Mouse (Mus musculus): ENCODE measurements around the gene Gdpd5.

The Gdpd5 gene

GRCm38 (mm10) chr7:99381214-99382087, at the start of gene Gdpd5:
Gene Gdpd5 (plus strand): TSS chr7:99381414.
- peak; percentile 100 for DNase-seq

GRCm38 (mm10) chr7:99332774-99333480, 48.3 kb upstream of the Gdpd5 start:
- DNase-seq = peak; percentile 73 to 86

GRCm38 (mm10) chr7:99340736-99341135, 40.5 kb upstream of the Gdpd5 start:
- no peak for DNase-seq

- DNase-seq = no peak
These were observed 37.6 kb upstream of the Gdpd5 start for GRCm38 (mm10) chr7:99343577-99343976.

GRCm38 (mm10) chr7:99347268-99347667, 33.9 kb upstream of the Gdpd5 start:
- no peak for DNase-seq

- DNase-seq = no peak
These were observed 32.3 kb upstream of the Gdpd5 start for GRCm38 (mm10) chr7:99348883-99349282.

GRCm38 (mm10) chr7:99349782-99350720, 31.2 kb upstream of the Gdpd5 start:
- no peak for DNase-seq

GRCm38 (mm10) chr7:99351104-99351801, 30.0 kb upstream of the Gdpd5 start:
- DNase-seq = peak; percentile 75 to 80

- DNase-seq = peak; percentile 21 to 28
These were observed 29.3 kb upstream of the Gdpd5 start for GRCm38 (mm10) chr7:99351802-99352517.

GRCm38 (mm10) chr7:99352526-99353400, 28.5 kb upstream of the Gdpd5 start, which contains the start of gene Serpinh1:
Gene Serpinh1 (minus strand): TSS chr7:99353239.
- DNase-seq = peak; percentile 31 to 44

- peak in 1 of 2 experiments; percentile 40 for DNase-seq
These were observed 25.5 kb upstream of the Gdpd5 start for GRCm38 (mm10) chr7:99355731-99356131.

- no peak for DNase-seq
These were observed 24.8 kb upstream of the Gdpd5 start for GRCm38 (mm10) chr7:99356244-99356930.

GRCm38 (mm10) chr7:99357201-99357600, 24.0 kb upstream of the Gdpd5 start:
- no peak for DNase-seq

- no peak for DNase-seq
These were observed 22.8 kb upstream of the Gdpd5 start for GRCm38 (mm10) chr7:99358371-99358770.

- peak in 1 of 2 experiments; percentile 29 for DNase-seq
These were observed 21.0 kb upstream of the Gdpd5 start for GRCm38 (mm10) chr7:99360021-99360802.

- no peak for DNase-seq
These were observed 20.3 kb upstream of the Gdpd5 start for GRCm38 (mm10) chr7:99360803-99361414.

GRCm38 (mm10) chr7:99362137-99362536, 19.1 kb upstream of the Gdpd5 start:
- no peak for DNase-seq

GRCm38 (mm10) chr7:99365069-99365468, 16.1 kb upstream of the Gdpd5 start:
- peak; percentile 70 to 82 for DNase-seq
